Mouse (Mus musculus) liver, embryonic 14.5 days (tissue): ENCODE data around the gene Tifa. TPM values are rescaled to one million over a fixed set of nuclear protein-coding genes. Genes with fewer than 3 reads are reported as not detected.
A peak's percentile ranks its signal among the peaks of the same experiment; 100 is the strongest.

Experiments
- ATAC-seq: fragments of 200-750 bp; cut with Nextera tagmentation; 2 replicates; pipeline ENCODE4 v1.8.0; 2017; ENCODE audit warnings: moderate number of reproducible peaks, mild to moderate bottlenecking, moderate library complexity; ENCODE audit not compliant: insufficient read depth
- DNase-seq, 3 experiments: peaks; one replicate each; pipeline ENCODE4 v3.0.0-alpha.2; 2012 to 2013; ENCODE audit warnings: low read depth in 3 of 3, low spot score in 3 of 3
- H3K27ac ChIP-seq: fragments of 300-500 bp; sonication (generic); 2 replicates; pipeline ENCODE4 v1.5.1; 2014; ENCODE audit warnings: moderate library complexity, mild to moderate bottlenecking, control low read depth, inconsistent platforms
- H3K27me3 ChIP-seq: fragments of 300-500 bp; sonication (generic); 2 replicates; pipeline ENCODE4 v1.6.1; 2014; ENCODE audit warnings: mild to moderate bottlenecking, low read length, moderate library complexity; ENCODE audit not compliant: control insufficient read depth, insufficient read depth
- H3K36me3 ChIP-seq: fragments of 300-500 bp; sonication (generic); replicated peaks from 2 replicates; pipeline ENCODE4 v1.6.1; 2014; ENCODE audit warnings: low read depth; ENCODE audit not compliant: control insufficient read depth, insufficient read depth
- H3K4me1 ChIP-seq, 2 experiments: fragments of 200-500 bp in 1 of 2; fragments of 300-500 bp in 1 of 2; sonication (generic) in 1 of 2; replicated peaks; 2 replicates each; pipeline ENCODE4 v1.6.1; 2012 to 2014; ENCODE audit warnings: antibody characterized with exemption in 1 of 2, inconsistent platforms in 1 of 2, low read length in 1 of 2; ENCODE audit not compliant: control insufficient read depth in 2 of 2, insufficient read depth in 2 of 2
- H3K4me2 ChIP-seq: fragments of 300-500 bp; sonication (generic); 2 replicates; pipeline ENCODE4 v1.6.1; 2014; ENCODE audit warnings: low read depth, mild to moderate bottlenecking, control low read depth, moderate library complexity
- H3K4me3 ChIP-seq, 2 experiments: fragments of 200-500 bp in 1 of 2; fragments of 300-500 bp in 1 of 2; sonication (generic) in 1 of 2; 2 replicates each; pipeline ENCODE4 v1.5.1; 2012 to 2014; ENCODE audit warnings: low read depth in 2 of 2, low read length in 2 of 2, mild to moderate bottlenecking in 2 of 2, control low read depth in 1 of 2, inconsistent platforms in 1 of 2, moderate library complexity in 1 of 2; ENCODE audit not compliant: insufficient read depth in 1 of 2
- H3K9ac ChIP-seq: fragments of 300-500 bp; sonication (generic); replicated peaks from 2 replicates; pipeline ENCODE4 v1.6.1; 2014; ENCODE audit warnings: mild to moderate bottlenecking, control low read depth, moderate library complexity
- H3K9me3 ChIP-seq: fragments of 300-500 bp; sonication (generic); 2 replicates; pipeline ENCODE4 v1.6.1; 2016; ENCODE audit warnings: low read length, mixed read lengths; ENCODE audit not compliant: control insufficient read depth
- CTCF ChIP-seq: IDR thresholded peaks from 2 replicates; pipeline ENCODE4 v1.5.1; 2016; ENCODE audit warnings: antibody characterized with exemption, low read depth, control low read depth
- EP300 ChIP-seq: IDR thresholded peaks from 2 replicates; pipeline ENCODE4 v1.6.1; 2016; ENCODE audit warnings: antibody characterized with exemption, low read depth
- WGBS: fragments of 180-500 bp; shearing (Covaris S2); extraction: QIAGEN DNeasy Blood & Tissue Kit; methylation state at CpG from one replicate; pipeline ENCODE4 v1.1.7; 2014; ENCODE audit not compliant: insufficient replicate concordance; 5-methylcytosine and 5-hydroxymethylcytosine counted together
- polyA plus RNA-seq, 2 experiments: library from polyadenylated mRNA; depleted of rRNA in 1 of 2; stranded (reverse) in 1 of 2; unstranded in 1 of 2; fragments of >200 nt; fragmentation: Nextera tagmentation in 1 of 2; extraction: Ambion mirVana in 1 of 2; gene quantifications; 2 replicates each; pipeline versions ENCODE4 v1.2.1 to v1.2.3; 2012 to 2014

The Tifa gene
- polyA plus RNA-seq, 2 experiments = 8.6 to 15.2 TPM

DNA sequence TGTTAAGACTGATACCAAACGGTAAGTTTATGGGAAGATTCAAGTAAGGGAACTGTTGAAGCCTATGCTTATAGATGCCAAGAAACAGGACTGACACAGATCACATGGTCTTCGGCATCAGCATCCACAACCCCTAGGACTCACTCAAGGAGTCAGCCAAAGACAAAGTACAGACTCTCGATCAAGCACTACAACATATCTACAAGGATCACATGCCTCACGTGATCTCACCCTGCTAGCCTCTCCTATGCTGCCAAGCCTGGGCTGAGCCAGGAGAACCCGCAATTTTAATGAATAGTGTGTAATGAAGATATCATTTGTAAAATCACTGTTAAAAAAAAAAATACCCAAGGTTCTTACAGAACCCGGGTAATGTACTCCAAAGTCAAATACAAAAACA, 46.0 kb downstream of the Tifa start:
- Histone ChIP-seq H3K9ac (no peak overlapping the region), H3K36me3 (no peaks in the 10 kb centered on the region; the same call in 1 of the 2 replicates), H3K27me3 (no peaks in the 10 kb centered on the region), H3K9me3 (no peaks in the 10 kb centered on the region), H3K4me1 (peaks cover 11 to 19% of the 10 kb centered on the region in 2 experiments), H3K27ac (no peak overlapping the region), H3K4me3 (peak overlapping the region; percentile 14 to 23; a peak in 2 of 4 replicates), H3K4me2 (peak overlapping the region; percentile 68)
- WGBS = 52% methylated on average over 6 of the region's 6 CpGs
- DNase-seq (no peak), ATAC-seq (no peak)
- no peak for TF ChIP-seq EP300
- TF ChIP-seq CTCF = no peak

DNA sequence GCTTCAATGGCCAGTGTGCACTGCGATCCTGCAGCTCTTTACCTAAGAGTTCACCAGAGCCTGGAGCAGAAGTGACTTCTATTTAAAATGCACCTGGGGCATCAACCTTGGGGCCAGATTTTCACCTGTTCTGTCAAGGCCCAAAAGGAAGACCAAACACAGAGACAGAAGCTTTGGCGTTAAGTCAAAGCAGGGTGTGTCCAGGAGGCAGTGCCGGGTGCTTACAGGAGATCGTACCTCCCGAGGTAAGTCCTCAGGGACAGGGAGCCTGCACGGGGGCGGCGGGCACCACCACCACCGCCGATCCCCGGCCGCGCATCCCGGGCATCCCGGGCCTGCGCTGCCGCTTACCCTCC, 47.2 kb downstream of the Tifa start:
- H3K36me3 ChIP-seq = no peaks in the 10 kb centered on the region; the same call in 1 of the 2 replicates
- TF ChIP-seq EP300 (no peak), CTCF (no peak)
- peak; percentile 49 for ATAC-seq
- H3K27ac ChIP-seq = no peak overlapping the region; the same call in 1 of the 2 replicates
- peak overlapping the region; percentile 68 for H3K4me2 ChIP-seq
- peak overlapping the region; percentile 78 to 79 for H3K4me3 ChIP-seq
- H3K9ac ChIP-seq = peak overlapping the region; percentile 71
- peak in 1 of 3 experiments; percentile 36 for DNase-seq
- under 1% methylated on average over 17 of the region's 17 CpGs for WGBS
- H3K9me3 ChIP-seq = no peaks in the 10 kb centered on the region
- peaks cover 11 to 19% of the 10 kb centered on the region in 2 experiments for H3K4me1 ChIP-seq
- H3K27me3 ChIP-seq = no peaks in the 10 kb centered on the region; the same call in 1 of the 2 replicates

DNA sequence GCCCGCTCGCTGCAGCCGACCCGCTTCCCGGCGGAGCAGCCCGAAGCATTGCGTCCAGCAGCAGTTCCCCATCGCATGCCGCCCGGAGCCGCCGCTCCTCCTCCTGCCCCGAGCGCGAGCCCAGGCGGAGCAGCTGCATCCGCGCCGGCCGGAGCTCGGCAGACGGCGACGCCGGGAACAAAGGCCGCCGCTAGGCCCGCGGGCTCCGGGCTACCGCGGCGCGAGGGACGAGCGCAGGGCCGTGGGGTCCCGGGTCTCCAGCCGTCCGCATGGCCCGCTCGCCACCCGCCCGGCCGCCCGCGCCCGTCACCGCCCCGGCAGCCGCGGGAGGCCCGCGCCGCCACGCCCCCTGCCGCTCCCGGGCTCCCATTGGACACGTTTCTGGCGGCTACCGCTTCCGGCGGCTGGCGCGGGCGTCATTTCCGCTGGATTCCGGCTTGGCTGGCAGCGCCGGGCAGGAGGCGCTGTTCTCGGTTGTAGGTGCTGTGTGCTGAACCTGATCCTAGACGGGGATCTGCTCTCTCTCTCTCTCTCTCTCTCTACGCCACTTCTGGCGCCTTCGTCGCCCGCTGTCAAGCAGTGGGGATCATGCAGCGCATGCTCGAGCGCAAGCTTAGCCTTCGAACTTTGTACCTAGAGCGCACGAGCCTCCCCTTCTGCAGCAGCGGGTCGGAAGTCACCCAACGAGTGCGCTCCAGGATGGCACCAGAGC, 47.7 kb downstream of the Tifa start, which contains the start of gene Ap1ar:
Ap1ar (minus strand) TSS at position 370 of the 712 bp plus-strand sequence.
- peak; percentile 45; the same call in 1 of the 2 replicates for TF ChIP-seq EP300
- TF ChIP-seq CTCF = peak; percentile 89
- H3K9me3 ChIP-seq = no peaks in the 10 kb centered on the region
- peak within 1 kb of the TSS; percentile 96 for H3K27ac ChIP-seq
- ATAC-seq (peak; percentile 91), DNase-seq (peak; percentile 89 to 93 (median 91))
- H3K36me3 ChIP-seq = no peaks in the 10 kb centered on the region; the same call in 1 of the 2 replicates
- H3K4me1 ChIP-seq = peaks cover 11 to 19% of the 10 kb centered on the region in 2 experiments
- under 1% methylated on average over 87 of the region's 89 CpGs for WGBS
- H3K4me2 ChIP-seq = peak within 1 kb of the TSS; percentile 88
- H3K4me3 ChIP-seq = peak within 1 kb of the TSS; percentile 78 to 79
- no peaks in the 10 kb centered on the region; the same call in 1 of the 2 replicates for H3K27me3 ChIP-seq
- H3K9ac ChIP-seq = peak within 1 kb of the TSS; percentile 83

DNA sequence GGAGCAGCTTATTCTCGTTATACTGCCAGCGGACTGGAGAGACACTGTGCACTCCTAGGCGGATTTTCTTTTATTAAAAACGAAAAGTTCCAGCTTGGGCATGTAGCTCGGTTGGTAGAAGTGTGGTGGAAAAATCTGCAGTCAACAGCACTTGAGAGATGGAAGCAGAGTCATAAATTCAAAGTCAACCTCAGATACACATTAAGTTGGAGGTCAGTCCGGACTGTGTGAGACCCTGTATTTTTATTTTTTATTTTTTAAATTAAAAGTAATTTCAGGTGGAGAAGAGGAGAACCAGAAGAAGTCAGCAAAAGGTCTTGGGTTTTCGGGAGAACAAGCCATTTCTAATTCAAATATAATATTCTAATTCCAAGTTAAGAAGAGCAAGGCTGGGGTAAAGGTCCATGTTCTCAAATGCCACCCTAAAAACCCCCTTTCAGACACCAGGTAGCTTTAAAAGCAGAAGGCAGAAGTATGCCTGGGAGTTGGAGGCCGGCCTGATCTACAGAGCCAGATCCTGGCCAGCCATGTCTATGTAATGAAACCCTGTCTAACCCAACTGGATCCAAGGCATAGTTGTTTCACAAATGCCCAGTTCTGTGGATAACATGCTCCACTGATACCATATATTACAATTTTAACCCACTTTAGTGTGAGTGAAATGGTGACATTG, 48.5 kb downstream of the Tifa start:
- peak overlapping the region; percentile 83 for H3K9ac ChIP-seq
- TF ChIP-seq CTCF (no peak), EP300 (no peak)
- no peaks in the 10 kb centered on the region; the same call in 1 of the 2 replicates for H3K27me3 ChIP-seq
- peak overlapping the region; percentile 88 for H3K4me2 ChIP-seq
- no peak; the same call in 1 of the 2 replicates for ATAC-seq
- H3K36me3 ChIP-seq = no peaks in the 10 kb centered on the region
- DNase-seq = no peak
- 21% methylated on average over 8 of the region's 8 CpGs for WGBS
- H3K4me3 ChIP-seq = peak overlapping the region; percentile 72 to 78
- H3K9me3 ChIP-seq = no peaks in the 10 kb centered on the region
- H3K4me1 ChIP-seq = peaks cover 16 to 25% of the 10 kb centered on the region in 2 experiments
- H3K27ac ChIP-seq = peak overlapping the region; percentile 96

GRCm38 (mm10) chr3:127841926-127842325, 52.3 kb downstream of the Tifa start:
- no peaks in the 10 kb centered on the region for H3K36me3 ChIP-seq
- 74% methylated on average over 8 of the region's 8 CpGs for WGBS
- peaks cover 18 to 23% of the 10 kb centered on the region in 2 experiments for H3K4me1 ChIP-seq
- H3K9ac ChIP-seq = no peak overlapping the region
- H3K27me3 ChIP-seq = no peaks in the 10 kb centered on the region; the same call in 1 of the 2 replicates
- no peak overlapping the region for H3K4me2 ChIP-seq
- no peak for ATAC-seq
- no peak for DNase-seq
- no peaks in the 10 kb centered on the region for H3K9me3 ChIP-seq
- no peak overlapping the region for H3K27ac ChIP-seq
- H3K4me3 ChIP-seq = no peak overlapping the region
- TF ChIP-seq CTCF (no peak), EP300 (no peak)
